Mouse (Mus musculus): ENCODE data around the gene Brk1.
A peak's percentile ranks its signal among the peaks of the same experiment; 100 is the strongest.

Gene Brk1

DNA sequence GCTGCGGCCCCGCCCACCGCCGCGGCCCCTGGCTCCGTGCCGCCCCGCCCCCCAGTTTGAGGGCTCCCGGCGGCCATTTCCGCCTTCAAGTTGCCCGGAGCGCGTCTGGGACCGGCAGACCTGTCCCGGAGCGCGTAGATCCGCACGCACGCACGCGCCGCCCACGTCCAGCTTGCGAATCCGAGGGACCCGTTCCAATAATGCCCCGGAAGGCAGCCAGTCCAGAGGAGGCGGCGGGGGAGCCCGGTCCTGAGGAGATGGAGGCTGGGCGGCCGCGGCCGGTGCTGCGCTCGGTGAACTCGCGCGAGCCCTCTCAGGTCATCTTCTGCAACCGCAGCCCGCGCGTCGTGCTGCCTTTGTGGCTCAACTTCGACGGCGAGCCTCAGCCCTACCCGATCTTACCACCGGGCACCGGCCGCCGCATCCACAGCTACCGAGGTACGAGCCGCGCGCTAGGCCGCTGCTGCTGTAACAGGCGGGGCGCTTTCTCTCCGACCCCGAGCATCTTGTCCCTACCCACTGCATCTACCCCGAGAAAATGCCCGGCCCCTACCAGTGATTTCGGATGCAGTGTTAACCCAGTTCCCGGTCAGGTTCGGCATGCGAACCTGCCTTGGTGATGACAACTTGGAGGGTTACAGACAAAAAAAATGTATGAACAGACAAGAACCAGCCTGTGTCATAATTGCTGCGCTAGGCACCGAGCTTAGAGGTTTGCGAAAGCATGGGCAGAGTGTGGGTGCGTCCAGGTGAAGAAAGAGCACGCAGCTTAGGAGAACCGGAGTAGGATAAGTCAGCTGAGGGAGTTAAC, 19.6 kb downstream of the Brk1 start, which contains the start of gene Vhl:
Gene Vhl, plus strand, starts transcription at position 19 of the 811 bp plus-strand sequence.
- DNase-seq (ENCODE audit: low spot score): peak; percentile 89

DNA sequence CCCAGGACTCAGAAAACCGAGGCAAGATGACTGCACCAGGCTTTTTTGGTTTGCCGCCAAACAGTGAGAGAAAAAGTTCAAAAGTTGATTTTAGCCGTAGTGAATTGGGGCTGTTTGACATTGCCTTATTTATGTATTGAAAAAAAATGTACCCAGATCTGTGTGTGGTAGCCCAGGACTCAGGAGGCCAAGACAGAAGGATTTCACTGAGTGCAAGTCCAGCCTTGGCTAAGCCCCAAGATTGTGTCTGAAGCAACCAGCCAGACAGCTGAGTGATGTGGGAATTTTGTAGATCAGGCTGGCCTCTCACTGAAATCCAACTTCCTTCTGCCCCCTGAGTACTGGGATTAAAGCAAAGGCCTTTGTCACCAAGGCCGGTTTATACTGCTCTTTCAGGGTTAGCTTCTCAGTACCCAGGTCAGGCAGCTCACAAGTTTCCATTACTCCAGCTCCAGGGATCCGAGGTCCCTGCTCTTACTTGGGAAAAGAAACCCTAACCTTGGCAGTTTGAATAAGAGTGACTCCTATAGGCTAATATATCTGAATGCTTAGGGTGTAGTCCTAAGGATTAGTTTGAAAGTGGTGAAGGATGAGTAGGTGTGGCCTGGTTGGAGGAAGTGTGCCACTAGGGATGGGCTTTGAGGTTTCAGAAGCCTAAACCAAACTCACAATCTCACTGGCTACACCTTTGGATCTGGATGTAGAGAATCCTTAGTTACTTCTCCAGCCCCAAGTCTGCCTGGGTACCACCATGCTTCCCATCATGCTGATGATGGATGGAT, 20.6 kb downstream of the Brk1 start:
- DNase-seq (ENCODE audit: low spot score): no peak

DNA sequence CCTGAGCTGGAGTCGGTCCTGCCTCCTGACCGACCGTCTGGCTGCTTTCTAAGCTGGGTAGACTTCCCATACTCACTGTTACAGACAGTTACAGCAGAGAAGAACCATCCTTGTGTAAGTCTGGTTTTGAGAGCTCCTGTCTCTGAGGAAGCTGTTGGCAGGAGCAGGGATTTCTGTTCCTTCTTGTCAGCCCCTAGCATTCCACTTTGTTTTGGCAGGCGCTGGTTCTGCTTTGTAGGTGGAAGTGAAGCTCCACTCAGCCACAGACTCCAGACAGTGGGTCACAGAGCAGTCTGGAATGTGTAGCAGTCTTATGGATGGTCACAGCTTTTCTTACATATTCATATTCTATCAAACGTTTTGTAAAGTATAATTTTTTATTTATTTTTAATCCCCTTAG, 25.8 kb downstream of the Brk1 start:
- DNase-seq (ENCODE audit: low spot score): no peak

DNA sequence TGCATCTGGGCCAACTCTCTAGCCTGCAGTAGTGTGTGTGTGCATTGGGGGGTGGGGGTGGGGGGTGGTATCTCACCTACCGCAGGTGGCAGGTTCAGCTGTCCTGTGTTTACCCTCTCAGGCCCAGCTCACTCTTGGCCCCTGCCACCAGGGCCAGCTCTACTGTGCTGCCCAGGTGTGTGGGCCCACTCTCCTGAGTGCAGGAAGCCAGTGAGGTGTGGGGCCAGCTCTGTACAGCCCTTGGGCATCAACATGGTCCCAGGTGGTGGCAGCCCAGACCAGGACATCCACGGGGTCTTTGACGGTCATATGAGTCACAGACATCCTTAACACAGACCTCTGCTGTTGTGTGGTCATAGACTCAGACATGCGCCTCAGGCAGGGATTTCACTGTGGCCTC, 28.3 kb downstream of the Brk1 start:
- DNase-seq (ENCODE audit: low spot score): no peak

DNA sequence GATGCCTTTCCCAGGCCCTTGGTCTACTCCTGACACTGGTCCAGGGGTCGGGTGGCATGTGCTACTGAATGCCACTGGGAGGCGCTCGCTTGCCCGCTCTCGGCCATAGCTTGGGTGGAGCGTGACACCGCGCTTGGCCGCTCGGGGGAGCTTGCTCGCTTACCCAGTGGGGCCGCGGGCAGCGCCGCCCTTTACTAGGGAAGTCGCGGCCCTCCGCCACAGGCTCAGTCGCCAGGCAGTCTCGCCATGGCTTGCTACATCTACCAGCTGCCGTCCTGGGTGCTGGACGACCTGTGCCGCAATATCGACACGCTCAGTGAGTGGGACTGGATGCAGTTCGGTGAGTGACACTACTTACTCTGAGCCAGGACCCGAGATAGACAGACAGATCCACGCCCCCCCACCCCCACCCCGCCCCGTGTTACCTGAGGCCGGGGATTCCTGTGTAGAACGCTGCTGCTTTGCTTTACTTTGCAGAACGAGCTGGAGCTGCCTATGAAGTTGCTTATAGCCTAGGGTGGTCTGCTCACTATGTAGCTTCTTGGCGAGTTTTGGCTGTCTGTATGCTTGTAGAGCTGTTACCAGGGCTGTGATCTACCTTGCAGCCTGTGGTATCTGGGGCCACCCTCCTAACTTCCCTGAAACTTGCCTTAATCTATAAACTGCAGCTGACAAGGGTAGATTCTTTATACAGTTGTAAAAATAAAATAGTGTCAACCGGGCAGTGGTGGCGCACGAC, 33.9 kb downstream of the Brk1 start, which contains the start of gene Irak2:
Gene Irak2, plus strand, starts transcription at position 166 of the 739 bp plus-strand sequence.
- peak; percentile 95 for DNase-seq (ENCODE audit: low spot score)

DNA sequence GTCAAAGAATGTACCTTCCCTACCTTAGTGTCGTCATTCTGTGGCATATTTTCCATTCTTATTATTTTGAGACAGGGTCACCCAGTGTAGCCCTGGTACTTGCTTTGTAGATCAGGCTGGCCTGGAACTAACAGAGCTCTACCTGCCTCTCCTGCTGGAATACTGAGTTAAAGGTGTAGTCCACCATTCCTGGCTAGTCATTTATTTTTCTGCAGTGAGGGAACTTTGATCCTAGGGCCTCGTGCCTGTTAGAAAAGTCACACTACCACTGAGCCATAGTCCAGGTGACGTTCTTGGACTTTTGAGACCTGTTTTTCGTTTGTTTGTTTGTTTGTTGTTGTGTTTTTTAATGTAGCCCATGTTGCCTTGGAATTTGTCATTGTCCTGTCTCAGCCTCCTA, 34.6 kb downstream of the Brk1 start:
- no peak for DNase-seq (ENCODE audit: low spot score)

DNA sequence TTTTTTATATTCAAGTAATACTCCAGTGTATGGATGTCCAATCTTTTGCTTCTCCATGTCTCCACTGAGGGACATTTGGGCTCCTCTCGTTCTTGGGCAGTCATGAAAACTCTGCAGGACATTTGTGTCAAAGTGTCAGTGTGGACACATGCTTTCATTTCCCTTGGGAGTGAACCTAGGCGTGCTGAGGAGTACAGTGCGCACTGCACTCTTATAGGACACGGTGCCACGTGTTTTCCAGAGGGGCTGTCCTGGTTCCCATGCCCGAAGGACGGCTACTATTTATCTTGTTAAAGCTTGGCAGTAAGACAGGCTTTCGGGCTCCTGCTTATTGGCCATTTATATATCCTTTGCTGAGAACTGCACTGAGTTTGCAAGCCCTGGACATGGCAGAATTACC, 38.0 kb downstream of the Brk1 start:
- no peak for DNase-seq (ENCODE audit: low spot score)

DNA sequence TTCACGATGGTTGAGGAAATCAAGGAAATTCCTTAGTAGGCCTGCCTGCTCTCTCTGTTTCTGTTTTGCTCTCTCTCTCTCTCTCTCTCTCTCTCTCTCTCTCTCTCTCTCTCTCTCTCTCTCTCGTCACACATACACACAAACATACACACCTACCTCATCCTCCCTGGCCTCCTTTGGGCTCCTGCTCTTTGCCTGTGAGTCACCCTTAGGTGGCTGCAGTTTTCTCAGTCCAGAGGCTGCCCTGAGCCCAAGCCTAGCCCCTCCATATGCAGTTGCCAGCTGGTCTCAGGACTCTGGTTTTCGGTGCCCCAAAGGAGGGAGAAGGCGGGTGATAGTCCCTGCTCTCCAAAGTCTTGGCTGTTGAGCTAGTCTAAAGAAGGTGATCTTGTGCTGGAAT, 38.4 kb downstream of the Brk1 start:
- no peak for DNase-seq (ENCODE audit: low spot score)

DNA sequence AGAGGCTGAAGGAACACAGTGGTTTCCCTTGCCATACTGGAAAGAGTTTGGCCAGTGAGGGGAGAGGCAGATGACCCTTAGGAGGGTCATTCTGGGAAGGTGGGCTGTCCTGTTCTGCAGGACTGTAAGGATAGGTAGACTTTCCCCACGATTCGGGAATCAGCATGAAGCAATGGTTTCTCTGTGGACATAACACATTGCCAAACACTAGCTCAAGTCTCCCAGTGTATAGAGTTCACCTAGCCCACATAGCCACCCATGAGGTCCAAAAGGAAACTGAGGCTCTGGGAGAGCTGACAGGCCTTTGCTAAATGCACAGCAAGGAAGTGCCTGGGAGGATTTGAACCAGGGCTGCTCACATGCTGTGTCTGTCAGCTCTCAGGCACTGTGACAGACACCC, 39.4 kb downstream of the Brk1 start:
- no peak for DNase-seq (ENCODE audit: low spot score)

DNA sequence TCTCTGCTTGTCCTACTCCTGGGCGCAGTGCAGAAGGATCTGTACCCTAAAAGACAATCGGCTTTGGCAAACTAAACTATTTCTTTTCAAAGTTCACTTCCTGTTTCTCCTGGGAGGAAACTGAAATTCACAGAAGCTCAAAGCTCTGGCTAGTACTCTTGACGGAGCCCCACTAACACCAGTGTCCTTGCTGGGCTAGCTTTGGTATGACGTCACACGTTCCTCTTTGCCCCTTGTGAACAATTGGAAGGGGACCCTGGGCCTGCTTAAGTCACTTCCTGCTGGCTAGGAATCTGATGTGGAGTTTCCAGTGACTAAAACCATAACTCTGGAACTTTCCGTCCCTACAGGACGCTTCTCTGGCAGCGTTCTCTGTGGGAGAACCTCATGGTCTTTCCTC, 40.2 kb downstream of the Brk1 start:
- peak; percentile 87 for DNase-seq (ENCODE audit: low spot score)

DNA sequence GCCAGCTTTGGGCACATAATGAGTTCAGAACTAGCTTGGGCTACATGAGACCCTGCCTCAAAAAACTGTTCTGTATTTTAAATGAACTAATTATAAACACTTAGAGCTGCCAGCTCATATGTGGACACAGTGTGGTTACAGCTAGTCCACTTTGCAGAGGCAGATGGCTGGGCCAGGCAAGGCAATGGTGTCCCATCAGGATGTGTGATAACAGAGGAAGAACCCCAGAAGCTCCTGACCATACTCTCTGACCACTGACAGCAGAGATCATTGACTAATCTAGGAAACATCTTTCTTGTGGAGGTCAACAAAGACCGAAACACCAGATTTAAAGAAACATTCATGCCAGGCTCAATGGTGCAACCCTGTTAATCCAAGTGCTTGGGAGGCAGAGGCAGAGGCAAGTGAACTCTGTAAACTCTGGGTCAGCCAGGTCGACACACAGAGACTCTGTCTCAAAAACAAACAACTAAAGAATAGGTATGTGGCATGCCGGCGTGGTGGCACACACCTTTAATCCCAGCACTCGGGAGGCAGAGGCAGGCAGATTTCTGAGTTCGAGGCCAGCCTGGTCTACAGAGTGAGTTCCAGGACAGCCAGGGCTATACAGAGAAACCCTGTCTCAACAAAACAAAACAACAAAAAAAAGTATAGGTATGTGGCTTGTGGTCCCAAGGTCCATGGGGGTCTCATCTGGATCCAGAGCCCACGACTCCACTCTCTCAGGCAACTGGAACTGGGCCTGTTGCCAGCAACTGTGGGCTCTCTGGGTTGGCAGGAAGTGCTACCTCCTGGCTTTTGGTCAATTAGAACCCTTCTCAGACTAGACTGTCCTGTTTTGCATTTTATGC, 45.0 kb downstream of the Brk1 start:
- DNase-seq (ENCODE audit: low spot score): no peak

DNA sequence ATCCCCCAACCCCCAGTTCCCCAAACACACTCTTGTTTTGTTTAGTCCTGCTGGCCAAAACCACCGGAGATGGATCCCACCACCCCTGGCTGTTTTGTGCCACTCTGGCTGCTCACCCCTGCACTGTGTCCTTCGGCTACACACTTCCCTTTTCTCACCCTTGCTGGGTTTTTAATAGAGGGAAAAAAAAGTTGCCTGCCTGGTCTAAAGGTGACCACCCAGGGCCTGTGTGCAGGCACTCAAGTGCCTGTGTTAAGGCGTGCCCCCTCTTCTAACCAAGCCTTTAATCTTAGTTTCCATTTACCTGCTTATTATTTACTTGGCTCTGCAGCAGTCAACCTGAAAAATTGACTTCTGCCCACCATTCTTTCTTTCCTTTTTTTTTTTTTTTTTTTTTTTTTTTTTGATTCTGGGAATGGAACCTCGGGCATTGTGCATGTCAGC, 45.6 kb downstream of the Brk1 start:
- DNase-seq (ENCODE audit: low spot score): no peak

DNA sequence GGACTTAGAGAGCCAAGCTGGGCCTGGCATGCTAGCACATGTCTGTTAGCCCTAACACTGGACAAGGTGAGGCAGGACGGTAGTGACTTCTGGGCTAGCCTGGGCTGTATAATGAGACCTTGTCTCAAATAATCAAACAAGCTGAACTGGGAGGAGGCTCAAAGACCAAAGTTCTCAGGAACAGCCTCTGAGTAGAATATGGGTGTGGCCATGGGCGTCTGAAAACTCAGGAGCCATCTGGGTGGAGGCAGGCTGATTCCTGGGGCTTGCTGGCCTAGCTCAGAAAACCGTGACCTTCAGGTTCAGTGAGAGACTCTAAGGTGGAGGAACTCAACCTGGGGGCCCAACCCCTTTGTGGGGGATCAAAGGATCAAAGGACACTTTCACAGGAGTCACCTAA, 47.1 kb downstream of the Brk1 start:
- DNase-seq (ENCODE audit: low spot score): no peak

DNA sequence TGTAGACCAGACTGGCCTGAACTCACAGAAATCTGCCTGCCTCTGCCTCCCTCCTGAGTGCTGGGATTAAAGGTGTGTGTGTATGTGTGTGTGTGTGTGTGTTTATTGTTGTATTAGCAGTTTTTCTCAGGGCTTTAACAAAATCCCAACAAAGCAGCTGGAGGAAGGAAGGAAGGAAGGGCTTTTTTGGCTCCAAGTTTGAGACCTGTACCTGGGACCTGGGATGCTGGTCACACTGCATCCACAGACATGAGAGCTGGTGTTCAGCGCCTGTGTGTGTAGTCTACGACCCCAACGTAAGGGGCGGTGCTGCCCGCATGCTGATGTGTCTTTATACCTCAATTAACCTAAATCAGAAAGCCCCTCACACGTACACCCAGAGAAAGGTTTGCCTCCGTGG, 49.0 kb downstream of the Brk1 start:
- DNase-seq (ENCODE audit: low spot score): no peak

DNA sequence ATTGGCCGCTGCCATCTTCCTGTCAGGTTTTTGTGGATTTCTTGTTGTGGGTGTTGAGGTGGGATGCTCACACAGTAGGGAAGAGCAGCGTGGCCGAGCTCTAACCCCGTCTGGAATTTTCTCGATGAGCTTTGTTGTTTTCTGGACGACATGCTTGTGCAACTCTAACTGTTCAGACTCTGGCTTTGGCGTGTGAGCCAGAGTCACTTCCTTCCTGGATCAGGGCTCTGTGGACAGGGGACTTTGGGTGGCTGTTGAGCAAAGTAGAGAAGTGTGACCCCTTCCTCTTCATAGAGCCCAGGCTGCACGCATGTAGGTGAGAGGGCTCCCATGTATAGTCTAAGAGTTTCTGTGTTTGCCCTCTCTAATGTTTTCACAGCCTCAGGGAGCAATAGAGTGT, 49.5 kb downstream of the Brk1 start:
- peak; percentile 35 for DNase-seq (ENCODE audit: low spot score)

DNA sequence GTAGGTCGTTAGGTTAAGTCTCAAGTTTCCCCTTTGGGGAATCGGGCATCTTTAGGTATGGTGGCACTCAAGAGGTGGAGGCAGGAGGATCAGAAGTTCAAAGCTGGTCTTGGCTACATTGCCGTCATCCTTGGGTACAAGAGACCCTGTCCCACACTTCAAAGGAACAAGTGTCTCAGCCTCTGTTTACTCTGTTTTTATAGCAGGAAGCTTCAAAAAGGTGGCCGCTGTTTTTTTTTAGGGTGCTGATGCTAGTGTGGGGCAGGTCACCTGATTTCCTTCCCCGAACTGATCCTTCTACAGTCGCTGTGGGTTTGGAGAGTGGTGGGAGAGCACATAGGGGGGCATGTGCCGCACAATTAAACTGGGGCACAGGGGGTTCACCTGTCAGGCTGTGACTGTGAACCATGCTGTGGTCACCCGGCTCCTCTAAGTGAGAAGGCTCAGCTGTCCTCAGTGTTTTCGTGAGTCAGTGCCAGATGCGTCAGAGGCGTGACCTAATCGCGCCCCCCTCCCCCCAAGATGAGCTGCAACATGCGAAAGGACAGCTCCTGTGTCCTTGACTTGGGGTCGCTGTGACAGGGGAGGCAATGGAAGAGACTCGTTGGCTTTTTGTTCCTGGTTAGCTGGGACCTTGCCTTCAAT, 50.3 kb downstream of the Brk1 start:
- peak; percentile 31 for DNase-seq (ENCODE audit: low spot score)

DNA sequence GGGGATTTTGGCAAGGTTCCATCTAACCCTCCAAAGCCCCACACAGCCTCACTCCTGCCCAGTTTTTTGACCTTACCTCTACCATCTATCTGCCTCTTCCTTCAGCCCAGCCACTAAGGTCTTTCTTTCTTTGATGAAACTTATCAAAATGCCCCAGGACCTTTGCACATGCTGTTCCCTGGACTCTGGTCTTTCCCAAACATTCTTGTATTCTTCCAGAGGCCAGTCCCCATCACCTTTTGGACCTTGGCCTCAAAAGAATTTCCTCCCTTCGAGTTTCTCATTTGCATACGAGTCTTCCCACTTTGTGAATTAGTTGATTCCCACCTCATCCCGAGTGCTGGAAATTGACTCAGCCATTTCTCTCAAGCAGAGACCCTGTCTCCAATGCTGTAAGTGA, 50.9 kb downstream of the Brk1 start:
- no peak for DNase-seq (ENCODE audit: low spot score)

DNA sequence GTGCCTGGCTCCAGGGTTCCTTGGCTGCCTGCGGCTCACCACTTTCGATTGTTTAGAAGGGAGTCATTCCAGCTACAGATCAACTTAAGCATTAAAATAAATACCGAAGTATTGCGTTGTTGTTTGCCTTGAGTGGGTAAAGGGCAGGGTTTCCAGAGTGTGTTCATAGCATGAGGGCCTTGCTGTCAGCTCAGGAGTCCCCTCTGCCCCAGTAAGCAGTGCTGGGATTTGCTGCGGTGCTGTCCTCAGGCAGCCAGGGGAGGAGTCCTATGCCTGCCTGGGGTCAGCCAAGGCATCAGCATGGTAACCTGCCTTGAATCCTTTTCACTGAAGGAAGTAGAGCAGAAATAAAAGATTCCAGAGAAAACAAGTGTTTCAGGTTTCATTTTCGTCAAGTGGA, 52.3 kb downstream of the Brk1 start:
- DNase-seq (ENCODE audit: low spot score): peak; percentile 84

DNA sequence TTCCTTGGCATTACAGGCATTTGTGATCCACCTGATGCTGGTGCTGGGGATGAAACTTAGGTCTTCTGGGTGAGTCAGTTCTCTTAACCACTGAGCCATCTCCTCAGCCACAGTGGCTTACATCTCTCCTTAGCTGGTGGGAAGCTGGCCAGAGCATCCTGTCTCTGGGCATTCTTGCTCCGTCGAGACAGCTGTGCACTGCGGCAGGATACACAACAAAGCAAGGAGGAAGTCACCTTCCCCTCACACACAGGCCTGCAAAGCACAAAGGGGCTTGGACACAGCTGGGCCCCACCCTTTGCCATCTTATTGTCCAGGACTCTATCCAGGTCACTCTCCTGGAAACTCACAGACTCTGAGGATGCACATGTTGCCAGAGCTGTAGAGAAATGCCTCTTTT, 53.7 kb downstream of the Brk1 start:
- no peak for DNase-seq (ENCODE audit: low spot score)

DNA sequence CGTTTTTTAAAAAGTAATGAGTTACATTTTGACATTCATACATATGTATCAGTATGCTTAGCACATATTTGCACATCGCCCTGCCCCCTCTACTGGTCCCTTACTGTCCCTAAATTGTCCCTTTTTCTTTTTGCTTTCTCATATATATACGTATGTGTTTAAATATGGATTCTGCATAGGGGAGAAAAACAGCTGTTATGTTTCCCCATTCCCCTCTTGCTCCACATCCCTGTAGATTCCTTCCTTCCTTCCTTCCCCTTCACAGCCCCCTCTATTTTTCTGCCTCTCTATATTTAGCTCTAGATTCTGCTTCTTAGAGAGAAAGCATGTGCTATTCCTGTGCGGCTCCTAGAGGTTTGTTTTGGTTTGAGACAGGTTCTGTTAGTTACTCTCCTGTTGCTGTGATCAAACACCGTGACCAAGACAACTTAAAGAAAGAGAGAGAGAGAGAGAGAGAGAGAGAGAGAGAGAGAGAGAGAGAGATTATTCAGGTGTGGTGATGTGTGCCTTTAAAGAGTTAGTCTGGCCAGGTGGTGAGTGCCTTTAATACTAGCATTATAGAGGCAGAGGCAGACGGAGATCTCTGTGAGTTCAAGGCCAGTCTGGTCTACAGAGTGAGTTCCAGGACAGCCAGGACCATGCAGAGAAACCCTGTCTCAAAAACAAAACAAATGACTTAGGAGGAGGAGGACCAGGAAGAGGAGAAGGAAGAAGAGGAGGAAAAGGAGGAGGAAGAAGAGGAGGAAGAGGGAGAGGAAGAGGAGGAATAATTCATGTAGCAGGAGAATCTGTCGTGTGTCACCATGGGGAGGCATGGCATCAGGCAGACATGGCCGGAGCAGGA, 55.3 kb downstream of the Brk1 start:
- no peak for DNase-seq (ENCODE audit: low spot score)
